In the genomic region with DNA sequence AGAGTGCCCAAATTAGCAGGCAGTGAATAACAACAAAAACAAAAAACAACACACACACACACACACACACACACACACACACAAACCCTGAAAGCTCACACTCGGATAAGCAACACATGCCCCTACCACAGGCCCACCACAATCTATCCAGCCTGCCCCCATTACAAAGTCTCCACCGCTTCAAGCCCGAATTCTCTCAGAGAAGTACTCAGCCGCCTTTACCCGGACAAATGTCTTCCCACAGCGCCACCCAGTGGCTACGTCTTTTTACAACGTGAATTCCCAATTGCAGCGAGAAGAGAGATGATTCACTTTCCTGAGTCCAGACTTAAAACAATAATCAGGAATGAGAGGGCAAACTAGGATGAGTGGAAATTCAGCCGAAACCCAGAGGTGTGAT, we compare ENCODE assay signal across 8 mouse cellular contexts. TPM values are rescaled to one million over a fixed set of nuclear protein-coding genes. Genes with fewer than 3 reads are reported as not detected.
A peak's percentile ranks its signal among the peaks of the same experiment; 100 is the strongest.
DNase-seq lines count a peak whose midpoint lies in the region; ATAC-seq and TF ChIP-seq lines count a peak whose summit lies in the region.

No protein-coding gene starts in this region.

- H3K27ac ChIP-seq in cerebellum, adult 2 months (ENCODE audit: insufficient read depth, low read length): no peak overlapping the region
- no peak overlapping the region for H3K27ac ChIP-seq in hindbrain, postnatal 0 days
- H3K27ac ChIP-seq in left cerebral cortex, adult 2 months: no peak overlapping the region
- H3K27ac ChIP-seq in midbrain, embryonic 10.5 days (replicated peaks): peak overlapping the region; percentile 78

- DNase-seq in NIH3T3 (ENCODE audit: low read depth): peak; percentile 97
- DNase-seq in cerebellum, adult 2 months: peak; percentile 80 to 91
- peak; percentile 93 for DNase-seq in hindbrain, postnatal 0 days (ENCODE audit: low spot score)
- DNase-seq in left cerebral cortex, adult 2 months (ENCODE audit: extremely low spot score in 1 of 2, low spot score in 2 of 2): peak; percentile 83 to 89
- DNase-seq in midbrain, embryonic 10.5 days (ENCODE audit: low spot score): peak; percentile 86
- DNase-seq in right cerebral cortex, postnatal 4 days: peak; percentile 97
- peak; percentile 71 to 89 for DNase-seq in urinary bladder, postnatal 4 days (ENCODE audit: low spot score in 2 of 2)

- TF ChIP-seq POLR2A in cerebellum, adult 2 months (IDR thresholded peaks at IDR 0.05; ENCODE audit: borderline replicate concordance, insufficient read depth, low read length): no peak

- peak; percentile 77 for ATAC-seq in frontal cortex, adult (ENCODE audit: low TSS enrichment)
- peak; percentile 76; the same call in 1 of the 2 replicates for ATAC-seq in hindbrain, postnatal 0 days

- WGBS in cerebellum, adult 2 months: 4% methylated on average over 10 of the region's 10 CpGs
- WGBS in hindbrain, postnatal 0 days: 2% methylated on average over 10 of the region's 10 CpGs
- 3% methylated on average over 10 of the region's 10 CpGs for WGBS in midbrain, embryonic 10.5 days

- H3K4me1 ChIP-seq in cerebellum, adult 2 months (ENCODE audit: control insufficient read depth, insufficient read depth, low read length): no peaks in the 10 kb centered on the region
- H3K4me1 ChIP-seq in hindbrain, postnatal 0 days (ENCODE audit: insufficient read depth, low read length): no peaks in the 10 kb centered on the region
- peaks cover 58% of the 10 kb centered on the region for H3K4me1 ChIP-seq in midbrain, embryonic 10.5 days

- no peaks in the 10 kb centered on the region for H3K36me3 ChIP-seq in hindbrain, postnatal 0 days (ENCODE audit: insufficient read depth, low read length)
- H3K36me3 ChIP-seq in midbrain, embryonic 10.5 days: no peaks in the 10 kb centered on the region

- no peak overlapping the region for H3K4me3 ChIP-seq in cerebellum, adult 2 months (replicated peaks; ENCODE audit: insufficient read depth, low read depth, low read length)
- no peak overlapping the region for H3K4me3 ChIP-seq in hindbrain, postnatal 0 days (ENCODE audit: low read length)
- H3K4me3 ChIP-seq in left cerebral cortex, adult 2 months: no peak overlapping the region
- no peak overlapping the region for H3K4me3 ChIP-seq in midbrain, embryonic 10.5 days

- H3K4me2 ChIP-seq in hindbrain, postnatal 0 days (ENCODE audit: low read depth, low read length): no peak overlapping the region

- no peaks in the 10 kb centered on the region for H3K9me3 ChIP-seq in hindbrain, postnatal 0 days (ENCODE audit: low read length)
- H3K9me3 ChIP-seq in midbrain, embryonic 10.5 days (replicated peaks): no peaks in the 10 kb centered on the region

- H3K9ac ChIP-seq in hindbrain, postnatal 0 days (replicated peaks; ENCODE audit: low read length): no peak overlapping the region

- intact Hi-C loops in left cerebral cortex, adult 2 months (cut with DNase I): loop anchor here (1.0 kb wide), 1 partner anchor 631 kb away; no protein-coding TSS in a partner anchor

- TF ChIP-seq CTCF in cerebellum, adult 2 months (IDR thresholded peaks at IDR 0.05; ENCODE audit: borderline replicate concordance, insufficient read depth, low read depth, low read length): peak; percentile 81
- peak; percentile 90 for TF ChIP-seq CTCF in hindbrain, postnatal 0 days (IDR thresholded peaks at IDR 0.05; ENCODE audit: low read depth)
- peak; percentile 71 for TF ChIP-seq CTCF in left cerebral cortex, adult 2 months (IDR thresholded peaks at IDR 0.05)

- H3K27me3 ChIP-seq in cerebellum, adult 2 months (ENCODE audit: control insufficient read depth, insufficient read depth, low read length): no peaks in the 10 kb centered on the region
- H3K27me3 ChIP-seq in hindbrain, postnatal 0 days (ENCODE audit: insufficient read depth, low read length): no peaks in the 10 kb centered on the region
- H3K27me3 ChIP-seq in midbrain, embryonic 10.5 days (ENCODE audit: low read depth, poor library complexity, severe bottlenecking): no peaks in the 10 kb centered on the region

RNA-seq across cellular contexts. Expression of a gene that starts 10.3 kb away (rescaled TPM):
- polyA plus RNA-seq in cerebellum, adult 2 months (2012; rRNA removed): 39.8 and 41.5 TPM in 2 replicates
- 22.7 and 23.3 TPM in 2 replicates for total RNA-seq in hindbrain, postnatal 0 days (2014; rRNA removed)
- 3.0 and 3.1 TPM in 2 replicates for polyA plus RNA-seq in hindbrain, postnatal 0 days (2015; fragmentation: Nextera tagmentation; extraction: Ambion mirVana)
- 10 to 100 TPM; 72.9 to 87.5 TPM for total RNA-seq in left cerebral cortex, adult 2 months (2021)
- polyA plus RNA-seq in midbrain, embryonic 10.5 days (2016; fragmentation: Nextera tagmentation; extraction: Ambion mirVana): 3.0 and 4.0 TPM in 2 replicates
